Mouse (Mus musculus) gastrocnemius, postnatal 14 days (tissue): ENCODE data around the gene Gm20388. TPM values are rescaled to one million over a fixed set of nuclear protein-coding genes. Genes with fewer than 3 reads are reported as not detected.

Experiments used
- DNase-seq: peaks from one replicate; pipeline ENCODE4 v3.0.0; 2021; ENCODE audit warnings: mixed read lengths
- intact Hi-C: fragments of 180-260 bp; cut with DNase I; formaldehyde crosslinking; loops from one replicate; pipeline ENCODE4 v1.15.1; 2025; ENCODE audit warnings: low total_unique reads
- total RNA-seq, 2 experiments: library from RNA; stranded (reverse); gene quantifications; 2 replicates each; pipeline ENCODE4 v1.2.3; 2021

Gm20388 gene
- total RNA-seq, 2 experiments from 2014 or later = 5.6 to 6.0 TPM

- intact Hi-C loops = no loop called here
- no peak for DNase-seq
Measured at GRCm38 (mm10) chr8:120307528-120307927, 396.9 kb downstream of the Gm20388 start.

- intact Hi-C loops = no loop called here
- no peak for DNase-seq
Measured at GRCm38 (mm10) chr8:120308131-120308530, 397.5 kb downstream of the Gm20388 start.

- peak; percentile 68 for DNase-seq
- intact Hi-C loops = no loop called here
Measured at GRCm38 (mm10) chr8:120308553-120308952, 397.9 kb downstream of the Gm20388 start.

GRCm38 (mm10) chr8:120309326-120309725 lies 398.7 kb downstream of the Gm20388 start:
- intact Hi-C loops = no loop called here
- peak; percentile 82 for DNase-seq

- no peak for DNase-seq
- intact Hi-C loops = no loop called here
Measured at GRCm38 (mm10) chr8:120310063-120310462, 399.4 kb downstream of the Gm20388 start.

- DNase-seq = no peak
- intact Hi-C loops = no loop called here
Measured at GRCm38 (mm10) chr8:120312452-120312851, 401.8 kb downstream of the Gm20388 start.

- intact Hi-C loops = no loop called here
- no peak for DNase-seq
Measured at GRCm38 (mm10) chr8:120313674-120314073, 403.0 kb downstream of the Gm20388 start.

GRCm38 (mm10) chr8:120314932-120315331 lies 404.3 kb downstream of the Gm20388 start:
- no peak for DNase-seq
- intact Hi-C loops = loop anchor here (5.0 kb wide), 2 partner anchors 33 to 138 kb away; partner anchors contain the start of gene Fam92b

GRCm38 (mm10) chr8:120315644-120316043 lies 405.0 kb downstream of the Gm20388 start:
- DNase-seq = no peak
- intact Hi-C loops = loop anchor here (5.0 kb wide), 2 partner anchors 33 to 138 kb away; partner anchors contain the start of gene Fam92b

- intact Hi-C loops = loop anchor here (5.0 kb wide), 2 partner anchors 34 to 139 kb away; partner anchors contain the start of gene Fam92b
Measured at GRCm38 (mm10) chr8:120316707-120317106, 406.1 kb downstream of the Gm20388 start.

GRCm38 (mm10) chr8:120317118-120317824 lies 406.6 kb downstream of the Gm20388 start:
- no peak for DNase-seq
- intact Hi-C loops = loop anchor here (5.0 kb wide), 2 partner anchors 35 to 140 kb away; partner anchors contain the start of gene Fam92b

More at GRCm38 (mm10) chr8:120316707-120317106, 406.1 kb downstream of the Gm20388 start:
- DNase-seq = no peak

GRCm38 (mm10) chr8:120318476-120318991 lies 407.9 kb downstream of the Gm20388 start:
- DNase-seq = no peak
- intact Hi-C loops = loop anchor here (5.0 kb wide), 2 partner anchors 36 to 141 kb away; partner anchors contain the start of gene Fam92b

- intact Hi-C loops = loop anchor here (5.0 kb wide), 2 partner anchors 37 to 142 kb away; partner anchors contain the start of gene Fam92b
- peak; percentile 80 for DNase-seq
Measured at GRCm38 (mm10) chr8:120319449-120319848, 408.8 kb downstream of the Gm20388 start.

GRCm38 (mm10) chr8:120320146-120320545 lies 409.5 kb downstream of the Gm20388 start:
- intact Hi-C loops = loop anchor here (10.0 kb wide), 1 partner anchor 205 kb away; no protein-coding TSS in a partner anchor
- DNase-seq = no peak

- intact Hi-C loops = loop anchor here (10.0 kb wide), 1 partner anchor 203 kb away; no protein-coding TSS in a partner anchor
Measured at GRCm38 (mm10) chr8:120321724-120322123, 411.1 kb downstream of the Gm20388 start.

GRCm38 (mm10) chr8:120322956-120323448 lies 412.4 kb downstream of the Gm20388 start:
- DNase-seq = peak; percentile 74
- intact Hi-C loops = loop anchor here (10.0 kb wide), 1 partner anchor 202 kb away; no protein-coding TSS in a partner anchor

More at GRCm38 (mm10) chr8:120321724-120322123, 411.1 kb downstream of the Gm20388 start:
- no peak for DNase-seq

- intact Hi-C loops = loop anchor here (10.0 kb wide), 1 partner anchor 200 kb away; no protein-coding TSS in a partner anchor
- no peak for DNase-seq
Measured at GRCm38 (mm10) chr8:120324555-120324954, 413.9 kb downstream of the Gm20388 start.

- intact Hi-C loops = loop anchor here (5.0 to 10.0 kb wide), 2 partner anchors 42 to 200 kb away; no protein-coding TSS in a partner anchor
- no peak for DNase-seq
Measured at GRCm38 (mm10) chr8:120325172-120325767, 414.6 kb downstream of the Gm20388 start.

- no peak for DNase-seq
- intact Hi-C loops = loop anchor here (5.0 to 10.0 kb wide), 2 partner anchors 40 to 198 kb away; no protein-coding TSS in a partner anchor
Measured at GRCm38 (mm10) chr8:120327131-120327554, 416.5 kb downstream of the Gm20388 start.
